Mouse (Mus musculus) regulatory T cell (primary cell): ENCODE data around the gene Tnn.

Experiments
- in situ Hi-C: fragments of 300-600 bp; cut with MboI, MseI; formaldehyde crosslinking; loops from one replicate; pipeline ENCODE4 v1.15.1; 2025; ENCODE audit warnings: high pct_unique_total_duplicates

Tnn gene

GRCm38 (mm10) chr1:160153480-160153879, at the start of gene Tnn:
TSS of gene Tnn (minus strand) at chr1:160153580.
- in situ Hi-C loops: no loop called here

- in situ Hi-C loops: no loop called here
These were observed 41.9 kb upstream of the Tnn start for GRCm38 (mm10) chr1:160195337-160195663.

- in situ Hi-C loops: no loop called here
These were observed 41.4 kb upstream of the Tnn start, which contains the start of gene Mrps14 for GRCm38 (mm10) chr1:160194529-160195336. TSS of gene Mrps14 (plus strand) at chr1:160195215.

- in situ Hi-C loops: loop anchor here (10.0 kb wide), 1 partner anchor 90 kb away; no protein-coding TSS in a partner anchor
These were observed 31.1 kb upstream of the Tnn start for GRCm38 (mm10) chr1:160184506-160184905.

GRCm38 (mm10) chr1:160181216-160181615, 27.8 kb upstream of the Tnn start:
- in situ Hi-C loops: loop anchor here (10.0 kb wide), 1 partner anchor 86 kb away; no protein-coding TSS in a partner anchor

- in situ Hi-C loops: no loop called here
These were observed 23.5 kb upstream of the Tnn start for GRCm38 (mm10) chr1:160176903-160177302.

GRCm38 (mm10) chr1:160166600-160166999, 13.2 kb upstream of the Tnn start:
- in situ Hi-C loops: no loop called here

GRCm38 (mm10) chr1:160158190-160158589, 4.8 kb upstream of the Tnn start:
- in situ Hi-C loops: no loop called here

- in situ Hi-C loops: no loop called here
These were observed 2.7 kb downstream of the Tnn start for GRCm38 (mm10) chr1:160150726-160151125.

- in situ Hi-C loops: loop anchor here (25.0 kb wide), 1 partner anchor 1887 kb away; no protein-coding TSS in a partner anchor
These were observed 4.0 kb downstream of the Tnn start for GRCm38 (mm10) chr1:160149291-160149906.

- in situ Hi-C loops: loop anchor here (25.0 kb wide), 1 partner anchor 1885 kb away; no protein-coding TSS in a partner anchor
These were observed 6.1 kb downstream of the Tnn start for GRCm38 (mm10) chr1:160147274-160147673.

GRCm38 (mm10) chr1:160145606-160146005, 7.8 kb downstream of the Tnn start:
- in situ Hi-C loops: loop anchor here (25.0 kb wide), 1 partner anchor 1883 kb away; no protein-coding TSS in a partner anchor

GRCm38 (mm10) chr1:160144343-160144742, 9.0 kb downstream of the Tnn start:
- in situ Hi-C loops: loop anchor here (25.0 kb wide), 1 partner anchor 1882 kb away; no protein-coding TSS in a partner anchor

- in situ Hi-C loops: loop anchor here (25.0 kb wide), 1 partner anchor 1874 kb away; no protein-coding TSS in a partner anchor
These were observed 17.0 kb downstream of the Tnn start for GRCm38 (mm10) chr1:160136362-160136890.

- in situ Hi-C loops: loop anchor here (25.0 kb wide), 1 partner anchor 1871 kb away; no protein-coding TSS in a partner anchor
These were observed 19.8 kb downstream of the Tnn start for GRCm38 (mm10) chr1:160133464-160134079.

- in situ Hi-C loops: no loop called here
These were observed 29.4 kb downstream of the Tnn start for GRCm38 (mm10) chr1:160123957-160124356.

GRCm38 (mm10) chr1:160108604-160109003, 44.8 kb downstream of the Tnn start:
- in situ Hi-C loops: no loop called here

GRCm38 (mm10) chr1:160105426-160105825, 48.0 kb downstream of the Tnn start:
- in situ Hi-C loops: no loop called here

- in situ Hi-C loops: no loop called here
These were observed 52.4 kb downstream of the Tnn start for GRCm38 (mm10) chr1:160100996-160101395.

- in situ Hi-C loops: loop anchor here (10.0 kb wide), 1 partner anchor 85 kb away; no protein-coding TSS in a partner anchor
These were observed 53.6 kb downstream of the Tnn start for GRCm38 (mm10) chr1:160099659-160100302.

GRCm38 (mm10) chr1:160086651-160087050, 66.7 kb downstream of the Tnn start:
- in situ Hi-C loops: no loop called here
